Mouse (Mus musculus): ENCODE measurements around the gene Sec22b. TPM values are rescaled to one million over a fixed set of nuclear protein-coding genes. Genes with fewer than 3 reads are reported as not detected.

Gene Sec22b
- polyA plus RNA-seq, 1 experiment from 2014 or later = 147 TPM

GRCm38 (mm10) chr3:97898381-97898780 lies 2.6 kb upstream of the Sec22b start:
- no peak for ATAC-seq (ENCODE audit: low FRiP score, low TSS enrichment)
- Histone ChIP-seq H3K9me3 (ENCODE audit: low read length) (no peaks in the 10 kb centered on the region), H3K36me3 (ENCODE audit: insufficient read depth, low read length) (no peaks in the 10 kb centered on the region), H3K4me2 (replicated peaks; ENCODE audit: low read depth, low read length) (no peak overlapping the region), H3K9ac (replicated peaks; ENCODE audit: low read length) (no peak overlapping the region), H3K27me3 (ENCODE audit: insufficient read depth, low read length) (no peaks in the 10 kb centered on the region), H3K27ac (ENCODE audit: low read length) (no peak overlapping the region), H3K4me3 (ENCODE audit: low read length) (no peak overlapping the region), H3K4me1 (ENCODE audit: insufficient read depth, low read length) (peaks cover 17% of the 10 kb centered on the region)
- 40% methylated on average over 3 of the region's 3 CpGs for WGBS

DNA sequence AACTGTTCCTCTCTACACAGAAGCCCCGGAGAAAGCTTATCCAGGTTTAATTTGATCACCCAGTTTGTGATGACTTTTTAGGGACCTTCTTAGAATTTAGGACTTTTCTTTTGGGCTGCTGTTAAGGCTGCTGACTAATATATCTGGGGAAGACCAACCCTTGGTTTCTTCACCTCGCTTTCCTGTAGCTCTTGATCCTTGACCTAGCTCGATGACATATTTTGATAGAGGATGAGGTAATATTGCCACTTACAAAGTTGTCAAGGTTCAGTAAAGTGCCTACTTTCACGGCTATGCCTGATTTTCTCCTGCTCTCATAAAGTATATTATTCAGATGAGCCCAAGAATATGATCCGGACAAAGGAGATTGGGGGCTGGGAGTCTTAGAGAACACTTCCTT lies 596 bp downstream of the Sec22b start:
- H3K27ac ChIP-seq (ENCODE audit: low read length) = no peak overlapping the region
- peaks cover 19% of the 10 kb centered on the region for H3K4me1 ChIP-seq (ENCODE audit: insufficient read depth, low read length)
- no peaks in the 10 kb centered on the region for H3K27me3 ChIP-seq (ENCODE audit: insufficient read depth, low read length)
- peak overlapping the region; percentile 92 for H3K4me3 ChIP-seq (ENCODE audit: low read length)
- no peak for ATAC-seq (ENCODE audit: low FRiP score, low TSS enrichment)
- peak overlapping the region; percentile 94 for H3K9ac ChIP-seq (replicated peaks; ENCODE audit: low read length)
- no peaks in the 10 kb centered on the region for H3K9me3 ChIP-seq (ENCODE audit: low read length)
- peak overlapping the region; percentile 80 for H3K4me2 ChIP-seq (replicated peaks; ENCODE audit: low read depth, low read length)
- no peaks in the 10 kb centered on the region for H3K36me3 ChIP-seq (ENCODE audit: insufficient read depth, low read length)
- WGBS = 17% methylated on average over 5 of the region's 5 CpGs

DNA sequence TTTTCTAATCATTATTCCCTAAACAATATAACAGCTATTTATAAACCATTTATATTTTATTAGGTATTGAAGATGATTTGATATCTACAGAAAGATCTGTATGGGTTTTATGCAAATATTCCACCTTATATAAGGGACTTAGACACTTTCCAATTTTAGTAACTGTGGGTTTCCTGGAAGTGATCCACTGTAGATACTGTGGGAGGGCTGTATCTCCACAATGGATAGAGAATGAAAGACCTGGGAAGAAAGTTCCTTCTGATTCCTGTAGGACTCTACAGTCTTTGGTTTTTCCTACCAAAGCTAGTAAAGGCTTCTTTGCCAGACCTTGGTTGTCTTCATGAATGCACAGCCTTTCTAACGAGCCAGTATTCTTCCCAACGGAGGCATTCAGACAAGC lies 8.7 kb downstream of the Sec22b start:
- H3K4me2 ChIP-seq (replicated peaks; ENCODE audit: low read depth, low read length) = no peak overlapping the region
- no peak overlapping the region for H3K27ac ChIP-seq (ENCODE audit: low read length)
- no peak for ATAC-seq (ENCODE audit: low FRiP score, low TSS enrichment)
- H3K36me3 ChIP-seq (ENCODE audit: insufficient read depth, low read length) = peaks cover 8% of the 10 kb centered on the region; the same call in 1 of the 2 replicates
- no peak overlapping the region for H3K4me3 ChIP-seq (ENCODE audit: low read length)
- no peaks in the 10 kb centered on the region for H3K9me3 ChIP-seq (ENCODE audit: low read length)
- no peaks in the 10 kb centered on the region for H3K27me3 ChIP-seq (ENCODE audit: insufficient read depth, low read length)
- H3K9ac ChIP-seq (replicated peaks; ENCODE audit: low read length) = no peak overlapping the region
- H3K4me1 ChIP-seq (ENCODE audit: insufficient read depth, low read length) = no peaks in the 10 kb centered on the region
- 85% methylated on average over 2 of the region's 2 CpGs for WGBS

DNA sequence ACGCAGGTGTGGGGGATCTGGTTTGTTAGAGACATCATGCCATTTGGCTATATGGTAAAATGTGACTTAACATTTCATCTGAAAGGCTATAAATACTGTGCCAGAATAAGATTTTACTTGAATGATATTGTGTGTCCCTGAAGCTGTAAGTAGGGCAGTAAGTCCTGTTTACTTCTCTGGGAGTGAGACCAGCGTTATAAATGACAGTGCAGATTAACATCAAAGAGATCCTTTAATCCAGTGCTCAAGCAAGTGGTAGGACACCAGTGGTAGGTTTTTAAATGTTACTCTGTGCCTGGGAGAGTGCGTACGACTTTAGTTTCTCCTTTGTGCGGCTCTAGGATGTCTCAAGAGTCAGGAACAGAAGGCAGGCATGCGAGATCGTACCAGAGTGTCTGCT lies 10.1 kb downstream of the Sec22b start:
- Histone ChIP-seq H3K36me3 (ENCODE audit: insufficient read depth, low read length) (peaks cover 16% of the 10 kb centered on the region), H3K4me3 (ENCODE audit: low read length) (no peak overlapping the region), H3K9ac (replicated peaks; ENCODE audit: low read length) (no peak overlapping the region), H3K4me2 (replicated peaks; ENCODE audit: low read depth, low read length) (no peak overlapping the region), H3K27ac (ENCODE audit: low read length) (no peak overlapping the region), H3K27me3 (ENCODE audit: insufficient read depth, low read length) (no peaks in the 10 kb centered on the region), H3K9me3 (ENCODE audit: low read length) (no peaks in the 10 kb centered on the region), H3K4me1 (ENCODE audit: insufficient read depth, low read length) (no peaks in the 10 kb centered on the region)
- ATAC-seq (ENCODE audit: low FRiP score, low TSS enrichment) = no peak
- 88% methylated on average over 7 of the region's 7 CpGs for WGBS

- H3K4me3 ChIP-seq (ENCODE audit: low read length) = no peak overlapping the region
- H3K4me1 ChIP-seq (ENCODE audit: insufficient read depth, low read length) = no peaks in the 10 kb centered on the region
- WGBS = 65% methylated on average over 4 of the region's 4 CpGs
- no peak overlapping the region for H3K27ac ChIP-seq (ENCODE audit: low read length)
- no peaks in the 10 kb centered on the region for H3K27me3 ChIP-seq (ENCODE audit: insufficient read depth, low read length)
- H3K4me2 ChIP-seq (replicated peaks; ENCODE audit: low read depth, low read length) = no peak overlapping the region
- H3K9ac ChIP-seq (replicated peaks; ENCODE audit: low read length) = no peak overlapping the region
- H3K9me3 ChIP-seq (ENCODE audit: low read length) = no peaks in the 10 kb centered on the region
- ATAC-seq (ENCODE audit: low FRiP score, low TSS enrichment) = no peak
- peaks cover 34% of the 10 kb centered on the region for H3K36me3 ChIP-seq (ENCODE audit: insufficient read depth, low read length)
Observed at GRCm38 (mm10) chr3:97915081-97915480, 14.1 kb downstream of the Sec22b start.

DNA sequence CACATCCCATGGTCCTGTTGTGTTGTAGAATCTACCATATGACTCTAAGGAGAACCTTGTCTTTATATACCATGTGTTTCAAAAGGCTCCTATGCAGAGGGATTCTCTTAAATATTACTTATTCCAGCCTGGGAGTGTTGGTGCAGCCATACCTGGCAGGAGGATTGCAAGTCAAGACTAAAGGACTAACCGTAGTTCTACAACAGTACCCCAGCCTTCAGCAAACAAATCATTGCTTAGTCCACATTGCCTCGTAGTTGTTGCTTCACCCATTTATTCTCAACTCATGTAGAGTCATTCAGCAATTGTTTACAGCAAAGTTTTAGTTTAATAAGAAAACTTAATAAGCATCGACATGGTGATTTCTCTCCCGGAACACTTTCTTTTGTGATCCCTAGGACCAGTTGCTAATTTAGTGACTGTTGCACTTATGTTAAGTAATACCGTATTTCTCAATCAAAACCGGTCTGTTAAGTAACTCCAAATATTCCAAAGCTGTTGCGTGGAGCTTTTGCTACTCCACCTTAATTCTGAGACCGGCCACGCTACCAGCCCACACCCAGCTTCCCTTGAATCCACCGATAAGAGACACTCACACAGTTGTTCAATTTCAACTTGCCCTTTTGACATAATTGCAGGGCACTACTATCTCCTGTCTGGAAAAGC lies 18.0 kb downstream of the Sec22b start:
- Histone ChIP-seq H3K4me1 (ENCODE audit: insufficient read depth, low read length) (no peaks in the 10 kb centered on the region), H3K9ac (replicated peaks; ENCODE audit: low read length) (no peak overlapping the region), H3K36me3 (ENCODE audit: insufficient read depth, low read length) (peaks cover 44% of the 10 kb centered on the region), H3K9me3 (ENCODE audit: low read length) (no peaks in the 10 kb centered on the region), H3K27ac (ENCODE audit: low read length) (no peak overlapping the region), H3K4me3 (ENCODE audit: low read length) (no peak overlapping the region), H3K27me3 (ENCODE audit: insufficient read depth, low read length) (no peaks in the 10 kb centered on the region), H3K4me2 (replicated peaks; ENCODE audit: low read depth, low read length) (no peak overlapping the region)
- WGBS = 94% methylated on average over 10 of the region's 10 CpGs
- no peak for ATAC-seq (ENCODE audit: low FRiP score, low TSS enrichment)

DNA sequence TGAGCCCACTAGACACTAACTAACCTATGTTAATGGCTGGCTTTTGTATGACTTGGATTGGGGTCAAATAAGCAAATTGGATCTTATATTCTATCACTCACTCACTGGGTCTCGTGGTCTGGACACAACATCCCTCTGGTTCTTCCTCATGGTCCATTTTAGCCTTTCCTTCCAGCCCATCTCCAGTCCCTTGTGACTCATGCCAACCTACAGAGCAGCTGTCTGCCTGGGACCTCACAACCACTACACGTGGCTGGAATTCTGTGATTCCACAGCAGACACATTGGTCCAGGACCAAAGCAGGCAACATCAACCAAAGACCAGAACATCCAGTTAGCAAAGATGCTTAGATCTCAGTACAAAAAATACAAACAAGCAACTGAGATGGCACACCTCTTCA lies 24.3 kb downstream of the Sec22b start:
- no peak overlapping the region for H3K9ac ChIP-seq (replicated peaks; ENCODE audit: low read length)
- no peak for ATAC-seq (ENCODE audit: low FRiP score, low TSS enrichment)
- H3K27ac ChIP-seq (ENCODE audit: low read length) = no peak overlapping the region
- no peaks in the 10 kb centered on the region for H3K27me3 ChIP-seq (ENCODE audit: insufficient read depth, low read length)
- WGBS = 89% methylated on average over 2 of the region's 2 CpGs
- H3K9me3 ChIP-seq (ENCODE audit: low read length) = no peaks in the 10 kb centered on the region
- peaks cover 14% of the 10 kb centered on the region for H3K36me3 ChIP-seq (ENCODE audit: insufficient read depth, low read length)
- no peak overlapping the region for H3K4me2 ChIP-seq (replicated peaks; ENCODE audit: low read depth, low read length)
- H3K4me3 ChIP-seq (ENCODE audit: low read length) = no peak overlapping the region
- H3K4me1 ChIP-seq (ENCODE audit: insufficient read depth, low read length) = peaks cover 2% of the 10 kb centered on the region; the same call in 1 of the 2 replicates

- Histone ChIP-seq H3K9me3 (ENCODE audit: low read length) (no peaks in the 10 kb centered on the region), H3K27ac (ENCODE audit: low read length) (no peak overlapping the region), H3K4me1 (ENCODE audit: insufficient read depth, low read length) (peaks cover 21% of the 10 kb centered on the region), H3K4me3 (ENCODE audit: low read length) (no peak overlapping the region), H3K27me3 (ENCODE audit: insufficient read depth, low read length) (no peaks in the 10 kb centered on the region), H3K36me3 (ENCODE audit: insufficient read depth, low read length) (0 out of 2 replicates have a peak, but pooled peaks cover 7% of the 10 kb centered on the region), H3K9ac (replicated peaks; ENCODE audit: low read length) (no peak overlapping the region), H3K4me2 (replicated peaks; ENCODE audit: low read depth, low read length) (no peak overlapping the region)
- WGBS = 78% methylated on average over 4 of the region's 4 CpGs
- no peak for ATAC-seq (ENCODE audit: low FRiP score, low TSS enrichment)
Observed at GRCm38 (mm10) chr3:97927322-97927721, 26.3 kb downstream of the Sec22b start.

DNA sequence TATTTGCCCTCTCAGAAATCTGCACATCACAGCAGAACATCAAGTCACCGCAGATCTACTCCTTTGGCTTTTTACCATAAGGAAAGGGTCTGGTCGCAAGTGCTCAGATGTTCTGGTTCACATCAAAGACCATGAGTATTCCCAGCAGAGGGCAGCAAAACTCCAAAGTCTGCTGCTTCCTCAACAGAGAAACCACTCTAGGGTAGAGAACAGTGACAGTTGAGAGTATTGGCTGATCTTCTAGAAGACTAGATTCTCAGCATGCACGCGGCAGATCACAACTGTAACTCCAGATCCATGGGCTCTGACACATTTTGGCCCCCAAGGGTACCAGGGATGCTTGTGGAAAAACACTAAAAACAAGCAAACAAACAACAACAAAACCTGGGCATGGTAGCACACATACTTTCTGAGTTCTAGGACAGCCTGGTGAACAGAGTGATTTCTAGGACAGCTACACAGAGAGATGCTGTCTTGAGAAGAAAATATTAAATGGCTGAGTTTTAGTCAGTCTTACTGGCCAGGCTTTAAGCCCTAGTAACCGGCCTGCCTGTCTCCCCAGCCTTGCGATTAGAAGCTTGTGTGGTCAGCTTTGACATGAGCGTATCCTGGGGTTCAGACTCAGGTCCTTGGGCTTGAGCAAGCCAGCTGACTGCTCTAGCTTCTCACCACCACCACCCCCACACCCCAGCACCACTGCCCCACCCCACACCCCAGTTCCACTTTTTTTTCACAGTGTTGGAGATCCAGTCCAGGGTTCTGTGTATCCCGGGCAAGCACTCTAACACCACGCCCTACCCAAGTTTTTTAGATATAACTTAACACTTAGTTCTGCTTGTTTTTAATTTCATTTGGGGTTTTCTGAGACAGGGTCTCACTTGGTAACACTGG lies 28.2 kb downstream of the Sec22b start:
- no peak overlapping the region for H3K4me2 ChIP-seq (replicated peaks; ENCODE audit: low read depth, low read length)
- H3K4me1 ChIP-seq (ENCODE audit: insufficient read depth, low read length) = peaks cover 35% of the 10 kb centered on the region
- H3K27me3 ChIP-seq (ENCODE audit: insufficient read depth, low read length) = no peaks in the 10 kb centered on the region
- H3K4me3 ChIP-seq (ENCODE audit: low read length) = no peak overlapping the region
- WGBS = 60% methylated on average over 9 of the region's 9 CpGs
- H3K9ac ChIP-seq (replicated peaks; ENCODE audit: low read length) = no peak overlapping the region
- H3K27ac ChIP-seq (ENCODE audit: low read length) = no peak overlapping the region
- H3K36me3 ChIP-seq (ENCODE audit: insufficient read depth, low read length) = 0 out of 2 replicates have a peak, but pooled peaks cover under 1% of the 10 kb centered on the region
- ATAC-seq (ENCODE audit: low FRiP score, low TSS enrichment) = peak; percentile 39
- H3K9me3 ChIP-seq (ENCODE audit: low read length) = no peaks in the 10 kb centered on the region

Measured in kidney, embryonic 16.5 days (tissue).